Mouse (Mus musculus): ENCODE measurements at regions not wholly inside any gene's neighbourhood (a gene's known extent, or its start where the extent isn't known, plus 50 kb on each side); places are given as distances from the start of the nearest gene placed in this dataset.
"Not testable (repeated sequence)": the region's sequence is repeated elsewhere in the genome, so short reads cannot be mapped to it uniquely, and the experiment has no call there.

- DNase-seq (ENCODE audit: low read depth) = no peak
These were observed 64.1 kb upstream of the Rmdn2 start for GRCm38 (mm10) chr17:79547524-79547923.

- not testable (repeated sequence) for DNase-seq (ENCODE audit: low read depth)
These were observed 61.3 kb upstream of the Rmdn2 start for GRCm38 (mm10) chr17:79550409-79550808.

GRCm38 (mm10) chr17:79553850-79554249, 57.8 kb upstream of the Rmdn2 start:
- no peak for DNase-seq (ENCODE audit: low read depth)

GRCm38 (mm10) chr17:79555593-79555992, 56.1 kb upstream of the Rmdn2 start:
- DNase-seq (ENCODE audit: low read depth) = no peak
